Mouse (Mus musculus): ENCODE measurements at regions not wholly inside any gene's neighbourhood (a gene's known extent, or its start where the extent isn't known, plus 50 kb on each side); places are given as distances from the start of the nearest gene placed in this dataset.

DNA sequence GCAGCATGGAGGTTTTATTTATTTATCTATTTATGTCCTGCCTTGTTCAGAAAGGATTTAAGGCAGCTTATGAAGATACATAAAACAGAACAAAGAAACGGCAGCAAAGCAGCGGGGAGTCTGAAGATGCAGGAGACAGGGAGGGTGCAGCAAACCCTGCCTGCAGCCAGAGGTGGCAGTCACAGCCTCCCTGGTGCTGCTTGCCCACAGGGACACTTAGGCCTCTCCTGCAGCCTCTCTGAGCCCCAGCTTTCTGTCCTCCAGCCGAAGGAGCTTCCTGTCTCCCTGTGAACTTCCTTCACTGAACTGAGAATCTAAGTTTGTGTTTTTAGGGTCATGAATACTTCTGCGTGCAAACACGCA lies 353.0 kb downstream of the Mroh4 start:
- no peak for TF ChIP-seq ZNF384 (IDR thresholded peaks at IDR 0.05; ENCODE audit: low read depth, low read length)
- no peak for TF ChIP-seq HCFC1 (IDR thresholded peaks at IDR 0.05; ENCODE audit: borderline replicate concordance, insufficient read depth, low read length)
- TF ChIP-seq ZC3H11A (IDR thresholded peaks at IDR 0.05; ENCODE audit: borderline replicate concordance, low read depth, low read length) = no peak
- TF ChIP-seq CHD2 (IDR thresholded peaks at IDR 0.05; ENCODE audit: low read depth, low read length) = no peak
- TF ChIP-seq MAFK (IDR thresholded peaks at IDR 0.05; ENCODE audit: insufficient read depth, low read depth, low read length) = no peak

All from ES-E14 (cell line).